Mouse (Mus musculus) heart, postnatal 14 days (tissue): Measurements from ENCODE around the gene Izumo4. TPM values are rescaled to one million over a fixed set of nuclear protein-coding genes. Genes with fewer than 3 reads are reported as not detected.

Source experiments
- DNase-seq, 2 experiments: peaks; one replicate each; pipeline ENCODE4 v3.0.0; 2021 to 2022
- intact Hi-C: fragments of 180-260 bp; cut with DNase I; formaldehyde crosslinking; loops from one replicate; pipeline ENCODE4 v1.15.1; 2025
- long read RNA-seq, 2 experiments: library from polyadenylated mRNA; stranded (forward); transcript quantifications; one replicate each; pipeline ENCODE4 v2.0.0; 2021
- total RNA-seq, 2 experiments: library from RNA; stranded (reverse); gene quantifications; 2 replicates each; pipeline ENCODE4 v1.2.3; 2021

Izumo4 gene
- total RNA-seq: 1 to 10 TPM; 4.5 to 4.9 TPM
- long read RNA-seq, experiment 1, partial matches to known transcripts: 0 of 1 reads
- long read RNA-seq, experiment 1, other reads (novel, unspliced or antisense): 1 of 1 reads
- long read RNA-seq, experiment 2: 0 reads

- intact Hi-C loops: no loop called here
- DNase-seq: peak; percentile 98 to 99
Observed at GRCm38 (mm10) chr10:80701721-80702535, at the start of gene Izumo4, which contains the start of gene Mob3a. Izumo4 (plus strand) TSS chr10:80702184. Mob3a (minus strand) TSS chr10:80701977.

- DNase-seq: no peak
- intact Hi-C loops: no loop called here
Observed at GRCm38 (mm10) chr10:80653156-80653720, 48.7 kb upstream of the Izumo4 start.

GRCm38 (mm10) chr10:80654866-80655265, 47.1 kb upstream of the Izumo4 start:
- DNase-seq: no peak
- intact Hi-C loops: loop anchor here (5.0 kb wide), 1 partner anchor 33 kb away; the partner anchor contains the start of gene Csnk1g2

GRCm38 (mm10) chr10:80655406-80656129, 46.4 kb upstream of the Izumo4 start:
- intact Hi-C loops: loop anchor here (5.0 kb wide), 1 partner anchor 33 kb away; the partner anchor contains the start of gene Csnk1g2
- no peak for DNase-seq

GRCm38 (mm10) chr10:80656130-80656862, 45.7 kb upstream of the Izumo4 start:
- DNase-seq: peak; percentile 97 to 98
- intact Hi-C loops: loop anchor here (5.0 kb wide), 1 partner anchor 34 kb away; the partner anchor contains the start of gene Csnk1g2

- intact Hi-C loops: loop anchor here (5.0 kb wide), 1 partner anchor 35 kb away; the partner anchor contains the start of gene Csnk1g2
- no peak for DNase-seq
Observed at GRCm38 (mm10) chr10:80656863-80657623, 44.9 kb upstream of the Izumo4 start, which contains the start of gene Btbd2. Btbd2 (minus strand) TSS chr10:80657071.

GRCm38 (mm10) chr10:80658194-80658840, 43.7 kb upstream of the Izumo4 start:
- intact Hi-C loops: loop anchor here (5.0 kb wide), 1 partner anchor 36 kb away; the partner anchor contains the start of gene Csnk1g2
- DNase-seq: no peak

- DNase-seq: no peak
- intact Hi-C loops: loop anchor here (1.0 to 5.0 kb wide), 2 partner anchors 26 to 37 kb away; partner anchors contain the start of gene Csnk1g2
Observed at GRCm38 (mm10) chr10:80658841-80659202, 43.2 kb upstream of the Izumo4 start.

- intact Hi-C loops: loop anchor here (1.0 to 5.0 kb wide), 2 partner anchors 26 to 37 kb away; partner anchors contain the start of gene Csnk1g2
- peak; percentile 81 to 88 for DNase-seq
Observed at GRCm38 (mm10) chr10:80659213-80659612, 42.8 kb upstream of the Izumo4 start.

- peak in 1 of 2 experiments; percentile 75 for DNase-seq
- intact Hi-C loops: loop anchor here (2.0 kb wide), 1 partner anchor 14 kb away; no protein-coding TSS in a partner anchor
Observed at GRCm38 (mm10) chr10:80661149-80661548, 40.8 kb upstream of the Izumo4 start.

- no peak for DNase-seq
Observed at GRCm38 (mm10) chr10:80663485-80664196, 38.3 kb upstream of the Izumo4 start.

GRCm38 (mm10) chr10:80664197-80665015, 37.6 kb upstream of the Izumo4 start:
- intact Hi-C loops: no loop called here
- DNase-seq: peak; percentile 91 to 94

More at GRCm38 (mm10) chr10:80663485-80664196, 38.3 kb upstream of the Izumo4 start:
- intact Hi-C loops: no loop called here

GRCm38 (mm10) chr10:80665016-80665380, 37.0 kb upstream of the Izumo4 start:
- intact Hi-C loops: no loop called here
- peak; percentile 84 to 88 for DNase-seq

- no peak for DNase-seq
- intact Hi-C loops: no loop called here
Observed at GRCm38 (mm10) chr10:80665459-80665858, 36.5 kb upstream of the Izumo4 start.

GRCm38 (mm10) chr10:80665981-80666733, 35.8 kb upstream of the Izumo4 start:
- intact Hi-C loops: no loop called here
- no peak for DNase-seq

- DNase-seq: no peak
- intact Hi-C loops: no loop called here
Observed at GRCm38 (mm10) chr10:80666837-80667412, 35.1 kb upstream of the Izumo4 start.
